8 mouse cellular contexts compared by ENCODE assay signal in the genomic region with DNA sequence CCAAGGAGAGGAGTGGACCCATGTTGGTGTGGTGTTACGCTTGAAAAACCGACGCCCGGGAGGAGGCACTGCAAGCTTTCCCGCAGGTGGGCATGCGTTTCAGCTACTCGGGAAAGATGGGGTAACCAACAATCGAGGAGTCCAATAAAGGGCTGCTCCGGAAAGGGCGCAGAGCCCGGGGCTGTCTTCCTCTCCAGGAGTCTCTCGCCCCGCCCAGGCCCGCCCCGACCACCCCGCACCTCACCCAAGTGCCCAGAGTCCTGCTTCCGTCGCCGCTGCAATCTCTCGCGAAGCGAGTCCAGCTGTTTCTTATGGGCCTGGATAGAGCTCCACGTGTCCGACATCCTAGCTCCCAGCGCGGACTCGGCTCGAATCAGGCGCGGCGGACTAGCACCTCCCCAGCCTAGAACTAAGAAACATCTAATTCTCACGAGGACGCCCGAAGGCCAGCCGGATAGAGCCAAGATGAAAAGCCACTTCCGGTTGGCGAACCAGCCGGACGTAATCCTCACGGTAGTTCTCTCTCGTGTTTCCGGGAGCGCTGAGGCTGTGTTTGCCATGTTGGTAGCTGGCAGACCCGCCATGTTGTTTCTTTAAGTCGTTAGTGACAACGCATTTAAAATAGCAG. TPM values are rescaled to one million over a fixed set of nuclear protein-coding genes. Genes with fewer than 3 reads are reported as not detected.
DNase-seq lines count a peak whose midpoint lies in the region; ATAC-seq and TF ChIP-seq lines count a peak whose summit lies in the region.

A gene (minus strand): TSS at position 485 of the 628 bp plus-strand sequence.

- H3K4me1 ChIP-seq in bone marrow macrophage, adult 2 months (ENCODE audit: control insufficient read depth, insufficient read depth, low read length): peaks cover 15% of the 10 kb centered on the region
- no peaks in the 10 kb centered on the region for H3K4me1 ChIP-seq in embryonic fibroblast, embryonic 13.5 days (ENCODE audit: control insufficient read depth, insufficient read depth, low read length)
- H3K4me1 ChIP-seq in kidney, embryonic 14.5 days (ENCODE audit: control insufficient read depth, insufficient read depth, low read length): peaks cover 3% of the 10 kb centered on the region; the same call in 1 of the 2 replicates
- H3K4me1 ChIP-seq in limb, embryonic 15.5 days: no peaks in the 10 kb centered on the region

- H3K4me2 ChIP-seq in kidney, embryonic 14.5 days (replicated peaks; ENCODE audit: low read depth, low read length): peak within 1 kb of the TSS; percentile 68
- peak within 1 kb of the TSS; percentile 52 for H3K4me2 ChIP-seq in limb, embryonic 15.5 days

- peak within 1 kb of the TSS; percentile 94 for H3K27ac ChIP-seq in bone marrow macrophage, adult 2 months (ENCODE audit: insufficient read depth, low read depth, low read length)
- peak within 1 kb of the TSS; percentile 80 for H3K27ac ChIP-seq in embryonic fibroblast, embryonic 13.5 days (ENCODE audit: insufficient read depth, low read length)
- H3K27ac ChIP-seq in kidney, embryonic 14.5 days (ENCODE audit: low read depth, low read length): peak within 1 kb of the TSS; percentile 88
- peak within 1 kb of the TSS; percentile 97 for H3K27ac ChIP-seq in limb, embryonic 15.5 days

- no peaks in the 10 kb centered on the region for H3K27me3 ChIP-seq in kidney, embryonic 14.5 days (ENCODE audit: control insufficient read depth, insufficient read depth, low read length)
- no peaks in the 10 kb centered on the region for H3K27me3 ChIP-seq in limb, embryonic 15.5 days

- TF ChIP-seq POLR2A in bone marrow macrophage, adult 2 months (IDR thresholded peaks at IDR 0.05; ENCODE audit: borderline replicate concordance, low read depth, low read length): no peak
- peak; percentile 61 for TF ChIP-seq POLR2A in embryonic fibroblast, embryonic 13.5 days (IDR thresholded peaks at IDR 0.05; ENCODE audit: low read depth, low read length)

- peaks cover 10% of the 10 kb centered on the region for H3K36me3 ChIP-seq in kidney, embryonic 14.5 days (ENCODE audit: control insufficient read depth, insufficient read depth, low read length)
- H3K36me3 ChIP-seq in limb, embryonic 15.5 days: peaks cover 14% of the 10 kb centered on the region

- peak; percentile 94 for ATAC-seq in kidney, embryonic 14.5 days (ENCODE audit: low FRiP score, low TSS enrichment)
- peak; percentile 95 for ATAC-seq in limb, embryonic 15.5 days (ENCODE audit: insufficient number of reproducible peaks, low FRiP score, low TSS enrichment, low read depth)

- H3K4me3 ChIP-seq in bone marrow macrophage, adult 2 months (ENCODE audit: insufficient read depth, low read length): peak within 1 kb of the TSS; percentile 86
- H3K4me3 ChIP-seq in embryonic fibroblast, embryonic 13.5 days (ENCODE audit: insufficient read depth, low read length): peak within 1 kb of the TSS; percentile 59
- peak within 1 kb of the TSS; percentile 81 for H3K4me3 ChIP-seq in kidney, embryonic 14.5 days (ENCODE audit: low read length)
- H3K4me3 ChIP-seq in limb, embryonic 15.5 days: peak within 1 kb of the TSS; percentile 72

- H3K9ac ChIP-seq in kidney, embryonic 14.5 days (ENCODE audit: low read depth, low read length): peak within 1 kb of the TSS; percentile 77
- peak within 1 kb of the TSS; percentile 51 for H3K9ac ChIP-seq in limb, embryonic 15.5 days

- DNase-seq in A20 (ENCODE audit: low read depth, low spot score): peak; percentile 97
- peak; percentile 88 to 92 for DNase-seq in heart, adult 9 months (ENCODE audit: low spot score in 2 of 2)
- peak; percentile 70 to 78 for DNase-seq in monocyte, adult 2 months (ENCODE audit: low read depth in 1 of 2, low spot score in 2 of 2)
- DNase-seq in spleen, postnatal 36 days (ENCODE audit: low spot score in 2 of 2): peak; percentile 88 to 90

- no peak for TF ChIP-seq CTCF in bone marrow macrophage, adult 2 months (IDR thresholded peaks at IDR 0.05; ENCODE audit: low read depth, low read length)
- TF ChIP-seq CTCF in embryonic fibroblast, embryonic 13.5 days (IDR thresholded peaks at IDR 0.05; ENCODE audit: borderline replicate concordance, insufficient read depth, low read length): no peak

- 1% methylated on average over 46 of the region's 46 CpGs for WGBS in kidney, embryonic 14.5 days
- under 1% methylated on average over 46 of the region's 46 CpGs for WGBS in limb, embryonic 15.5 days

- H3K9me3 ChIP-seq in kidney, embryonic 14.5 days (ENCODE audit: control insufficient read depth, low read length): no peaks in the 10 kb centered on the region
- no peaks in the 10 kb centered on the region for H3K9me3 ChIP-seq in limb, embryonic 15.5 days

RNA-seq across cellular contexts. Expression of the gene that starts here (rescaled TPM):
- 31.8 and 34.2 TPM in 2 replicates for polyA plus RNA-seq in bone marrow macrophage, adult 2 months (2012; ENCODE audit: insufficient read depth, insufficient read length, missing spikeins)
- 49.1 and 49.4 TPM in 2 replicates for polyA plus RNA-seq in embryonic fibroblast, embryonic 13.5 days (2011; ENCODE audit: insufficient read length, low read depth, missing spikeins)
- 40.3 and 53.7 TPM in 2 replicates for polyA plus RNA-seq in kidney, embryonic 14.5 days (2014; fragmentation: Nextera tagmentation; extraction: Ambion mirVana)
- polyA plus RNA-seq in limb, embryonic 15.5 days (2015; fragmentation: Nextera tagmentation; extraction: Ambion mirVana): 36.6 and 41.6 TPM in 2 replicates

Comparison
In these comparisons a context has a peak if more than half of its experiments do, and no peak if none do; other contexts are left out.
1. Peak in every context shown above with its lines: DNase-seq, ATAC-seq, H3K4me3 ChIP-seq and H3K27ac ChIP-seq.